Mouse (Mus musculus) thymus, postnatal 36 days (tissue): ENCODE results near the gene Nudt13.
"Not testable (repeated sequence)": the region's sequence is repeated elsewhere in the genome, so short reads cannot be mapped to it uniquely, and the experiment has no call there.

Experiments
- DNase-seq, 2 experiments: peaks; one replicate each; pipeline ENCODE4 v3.0.0; 2022; ENCODE audit warnings: mixed read lengths in 2 of 2

Nudt13 gene

GRCm38 (mm10) chr14:20294117-20294892 lies at the start of gene Nudt13:
TSS of gene Nudt13 (plus strand) at chr14:20294697.
- peak; percentile 69 to 77 for DNase-seq

GRCm38 (mm10) chr14:20245318-20245717 lies 49.2 kb upstream of the Nudt13 start:
- no peak for DNase-seq

- DNase-seq = no peak
Measured at GRCm38 (mm10) chr14:20245861-20246260, 48.6 kb upstream of the Nudt13 start.

GRCm38 (mm10) chr14:20246811-20247266 lies 47.7 kb upstream of the Nudt13 start:
- no peak for DNase-seq

GRCm38 (mm10) chr14:20248001-20248400 lies 46.5 kb upstream of the Nudt13 start:
- no peak for DNase-seq

GRCm38 (mm10) chr14:20250237-20251171 lies 44.0 kb upstream of the Nudt13 start:
- no peak for DNase-seq

GRCm38 (mm10) chr14:20258185-20259113 lies 36.0 kb upstream of the Nudt13 start:
- DNase-seq = peak; percentile 67 to 75

GRCm38 (mm10) chr14:20262346-20262745 lies 32.2 kb upstream of the Nudt13 start:
- DNase-seq = no peak

- DNase-seq = no peak
Measured at GRCm38 (mm10) chr14:20268421-20268820, 26.1 kb upstream of the Nudt13 start.

GRCm38 (mm10) chr14:20269082-20269809 lies 25.3 kb upstream of the Nudt13 start, which contains the start of gene Kcnk16:
TSS of gene Kcnk16 (minus strand) at chr14:20269199.
- DNase-seq = no peak

- no peak for DNase-seq
Measured at GRCm38 (mm10) chr14:20291391-20291790, 3.1 kb upstream of the Nudt13 start.

GRCm38 (mm10) chr14:20294947-20295346 lies 450 bp downstream of the Nudt13 start:
- DNase-seq = no peak

GRCm38 (mm10) chr14:20297616-20298015 lies 3.1 kb downstream of the Nudt13 start:
- no peak for DNase-seq

- DNase-seq = no peak
Measured at GRCm38 (mm10) chr14:20298131-20298530, 3.6 kb downstream of the Nudt13 start.

GRCm38 (mm10) chr14:20305085-20305484 lies 10.6 kb downstream of the Nudt13 start:
- DNase-seq = not testable (repeated sequence)

- DNase-seq = no peak
Measured at GRCm38 (mm10) chr14:20315137-20315536, 20.6 kb downstream of the Nudt13 start.

GRCm38 (mm10) chr14:20319420-20319819 lies 24.9 kb downstream of the Nudt13 start:
- peak; percentile 48 to 49 for DNase-seq

- DNase-seq = no peak
Measured at GRCm38 (mm10) chr14:20324196-20324595, 29.7 kb downstream of the Nudt13 start.

GRCm38 (mm10) chr14:20328474-20328873 lies 34.0 kb downstream of the Nudt13 start:
- DNase-seq = peak; percentile 6 to 22

GRCm38 (mm10) chr14:20331316-20331715 lies 36.8 kb downstream of the Nudt13 start:
- no peak for DNase-seq

- DNase-seq = no peak
Measured at GRCm38 (mm10) chr14:20339415-20339814, 44.9 kb downstream of the Nudt13 start.

- DNase-seq = peak; percentile 10 to 23
Measured at GRCm38 (mm10) chr14:20340149-20340548, 45.7 kb downstream of the Nudt13 start.
